Mouse (Mus musculus) small intestine, adult 2 months (tissue): ENCODE measurements around the gene Cadm3.

ENCODE experiments used
- CTCF ChIP-seq: fragments of 200-500 bp; IDR thresholded peaks from 2 replicates; pipeline ENCODE4 v1.5.1; 2012; ENCODE audit warnings: low read depth, mild to moderate bottlenecking, control low read depth, inconsistent platforms, low read length, moderate library complexity, mixed read lengths; ENCODE audit not compliant: insufficient replicate concordance, insufficient read length; ENCODE audit errors: extremely low read depth
- POLR2A ChIP-seq: fragments of 200-500 bp; IDR thresholded peaks from 2 replicates; pipeline ENCODE4 v1.6.1; 2012; ENCODE audit warnings: low read depth, mild to moderate bottlenecking, control low read depth, inconsistent platforms, low read length, moderate library complexity

GRCm38 (mm10) chr1:173377380-173378112, 10.1 kb upstream of the Cadm3 start:
- TF ChIP-seq CTCF (peak; percentile 50; the same call in 1 of the 2 replicates), POLR2A (no peak)
